Mouse (Mus musculus) stomach, postnatal 0 days (tissue): ENCODE data around the gene Ryr2. TPM values are rescaled to one million over a fixed set of nuclear protein-coding genes. Genes with fewer than 3 reads are reported as not detected.

Experiments used
- ATAC-seq: fragments of 200-750 bp; cut with Nextera tagmentation; 2 replicates; pipeline ENCODE4 v1.8.0; 2017; ENCODE audit not compliant: low FRiP score, low TSS enrichment
- DNase-seq: peaks from one replicate; pipeline ENCODE4 v3.0.0-alpha.2; 2016; ENCODE audit warnings: low spot score
- H3K27ac ChIP-seq: fragments of 300-500 bp; sonication (generic); replicated peaks from 2 replicates; pipeline ENCODE4 v1.5.1; 2014; ENCODE audit warnings: mild to moderate bottlenecking, control low read depth
- H3K27me3 ChIP-seq: fragments of 300-500 bp; sonication (generic); 2 replicates; pipeline ENCODE4 v1.6.1; 2014; ENCODE audit warnings: low read length; ENCODE audit not compliant: control insufficient read depth, insufficient read depth
- H3K36me3 ChIP-seq: fragments of 300-500 bp; sonication (generic); 2 replicates; pipeline ENCODE4 v1.6.1; 2014; ENCODE audit warnings: low read length, mixed read lengths; ENCODE audit not compliant: control insufficient read depth, insufficient read depth
- H3K4me1 ChIP-seq: fragments of 300-500 bp; sonication (generic); replicated peaks from 2 replicates; pipeline ENCODE4 v1.6.1; 2014; ENCODE audit warnings: antibody characterized with exemption; ENCODE audit not compliant: control insufficient read depth, insufficient read depth
- H3K4me2 ChIP-seq: fragments of 300-500 bp; sonication (generic); replicated peaks from 2 replicates; pipeline ENCODE4 v1.6.1; 2014; ENCODE audit warnings: low read depth, mild to moderate bottlenecking, control low read depth, moderate library complexity
- H3K4me3 ChIP-seq: fragments of 300-500 bp; sonication (generic); 2 replicates; pipeline ENCODE4 v1.5.1; 2014; ENCODE audit warnings: low read depth, low read length, control low read depth
- H3K9ac ChIP-seq: fragments of 300-500 bp; sonication (generic); 2 replicates; pipeline ENCODE4 v1.6.1; 2014; ENCODE audit warnings: mild to moderate bottlenecking, low read length, control low read depth, mixed read lengths
- H3K9me3 ChIP-seq: fragments of 300-500 bp; sonication (generic); 2 replicates; pipeline ENCODE4 v1.6.1; 2016; ENCODE audit warnings: low read length; ENCODE audit not compliant: control insufficient read depth
- CTCF ChIP-seq: IDR thresholded peaks from 2 replicates; pipeline ENCODE4 v1.5.1; 2016; ENCODE audit warnings: antibody characterized with exemption, low read depth, mild to moderate bottlenecking, moderate library complexity
- EP300 ChIP-seq: optimal IDR thresholded peaks from 2 replicates; pipeline ENCODE3; 2016; ENCODE audit warnings: antibody characterized with exemption
- WGBS: fragments of 180-500 bp; shearing (Covaris S2); extraction: QIAGEN DNeasy Blood & Tissue Kit; methylation state at CpG from one replicate; pipeline ENCODE4 v1.1.7; 2014; 5-methylcytosine and 5-hydroxymethylcytosine counted together
- polyA plus RNA-seq: library from polyadenylated mRNA; unstranded; fragments of >200 nt; fragmentation: Nextera tagmentation; extraction: Ambion mirVana; gene quantifications from 2 replicates; pipeline ENCODE4 v1.2.1, GENCODE M21; 2015

Gene Ryr2
- polyA plus RNA-seq, 1 experiment from 2014 or later, result 0.61 TPM

DNA sequence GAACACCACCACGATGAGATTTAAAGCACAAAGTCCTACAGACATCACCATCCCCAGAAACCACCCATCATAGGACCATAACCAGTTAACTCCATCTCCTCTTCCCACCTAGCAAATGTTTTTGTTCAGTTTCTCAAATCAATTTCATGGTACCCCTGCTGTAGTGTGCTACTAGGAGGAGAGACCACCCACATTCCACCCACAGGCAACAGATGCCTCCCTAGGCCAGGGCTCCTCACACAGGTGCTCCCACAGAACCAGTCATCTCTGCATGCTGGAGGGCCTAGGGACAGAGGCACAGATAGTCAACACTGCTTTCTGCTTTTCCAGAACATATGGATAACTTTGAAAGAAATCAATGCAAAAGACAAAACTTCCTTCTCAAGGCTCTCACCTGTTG lies 50.8 kb downstream of the Ryr2 start:
- 70% methylated on average over 1 of the region's 1 CpGs for WGBS
- ATAC-seq (no peak), DNase-seq (no peak)
- Histone ChIP-seq H3K4me1 (no peaks in the 10 kb centered on the region), H3K27ac (no peak overlapping the region), H3K9ac (no peak overlapping the region), H3K36me3 (no peaks in the 10 kb centered on the region), H3K9me3 (no peaks in the 10 kb centered on the region), H3K4me3 (no peak overlapping the region), H3K27me3 (no peaks in the 10 kb centered on the region), H3K4me2 (no peak overlapping the region)
- no peak for TF ChIP-seq EP300

DNA sequence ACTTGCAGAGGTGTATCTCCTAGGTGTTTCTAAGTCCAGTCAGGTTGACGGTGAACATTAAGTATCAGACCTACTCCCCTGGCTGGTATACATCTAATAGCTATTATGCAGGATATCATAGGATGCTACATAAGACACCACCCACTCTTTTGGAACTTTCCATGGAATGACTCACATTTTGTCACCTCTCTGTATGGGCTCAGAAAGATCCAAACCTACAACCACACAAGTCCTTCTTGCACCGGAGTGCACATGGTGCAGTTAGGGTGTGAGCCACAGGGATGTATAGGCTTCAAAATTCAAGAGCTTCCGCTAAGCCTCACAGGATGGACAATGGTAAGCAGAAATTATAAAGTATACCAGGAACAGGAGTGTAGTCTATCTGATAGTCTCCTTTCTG lies 52.8 kb downstream of the Ryr2 start:
- no peak for TF ChIP-seq CTCF
- Histone ChIP-seq H3K9me3 (no peaks in the 10 kb centered on the region), H3K27ac (no peak overlapping the region), H3K36me3 (no peaks in the 10 kb centered on the region), H3K27me3 (no peaks in the 10 kb centered on the region), H3K4me2 (no peak overlapping the region), H3K9ac (no peak overlapping the region), H3K4me1 (no peaks in the 10 kb centered on the region), H3K4me3 (no peak overlapping the region)
- WGBS, result 94% methylated on average over 3 of the region's 3 CpGs
- DNase-seq, result no peak
- ATAC-seq, result no peak

- H3K27me3 ChIP-seq, result no peaks in the 10 kb centered on the region
- TF ChIP-seq EP300 (no peak), CTCF (no peak)
- H3K4me2 ChIP-seq, result no peak overlapping the region
- no peak for DNase-seq
- no peak for ATAC-seq
- H3K27ac ChIP-seq, result no peak overlapping the region
- H3K36me3 ChIP-seq, result no peaks in the 10 kb centered on the region
- no peaks in the 10 kb centered on the region for H3K9me3 ChIP-seq
- H3K4me3 ChIP-seq, result no peak overlapping the region
- H3K9ac ChIP-seq, result no peak overlapping the region
- WGBS, result 61% methylated on average over 1 of the region's 1 CpGs
- no peaks in the 10 kb centered on the region for H3K4me1 ChIP-seq
Measured at GRCm38 (mm10) chr13:12050809-12051208, 55.9 kb downstream of the Ryr2 start.

GRCm38 (mm10) chr13:12047059-12047458 lies 59.7 kb downstream of the Ryr2 start:
- H3K9me3 ChIP-seq, result no peaks in the 10 kb centered on the region
- 82% methylated on average over 4 of the region's 4 CpGs for WGBS
- ATAC-seq (no peak), DNase-seq (no peak)
- no peak overlapping the region for H3K9ac ChIP-seq
- no peak overlapping the region for H3K4me3 ChIP-seq
- no peaks in the 10 kb centered on the region for H3K27me3 ChIP-seq
- H3K4me2 ChIP-seq, result no peak overlapping the region
- H3K36me3 ChIP-seq, result no peaks in the 10 kb centered on the region
- H3K4me1 ChIP-seq, result no peaks in the 10 kb centered on the region
- no peak overlapping the region for H3K27ac ChIP-seq
- TF ChIP-seq CTCF (no peak), EP300 (no peak)

GRCm38 (mm10) chr13:12044751-12045150 lies 62.0 kb downstream of the Ryr2 start:
- Histone ChIP-seq H3K9me3 (no peaks in the 10 kb centered on the region), H3K9ac (no peak overlapping the region), H3K27ac (no peak overlapping the region), H3K4me3 (no peak overlapping the region), H3K27me3 (no peaks in the 10 kb centered on the region), H3K4me2 (no peak overlapping the region), H3K4me1 (no peaks in the 10 kb centered on the region), H3K36me3 (no peaks in the 10 kb centered on the region)
- 70% methylated on average over 2 of the region's 2 CpGs for WGBS
- ATAC-seq (no peak), DNase-seq (no peak)
- TF ChIP-seq CTCF, result no peak
- no peak for TF ChIP-seq EP300

DNA sequence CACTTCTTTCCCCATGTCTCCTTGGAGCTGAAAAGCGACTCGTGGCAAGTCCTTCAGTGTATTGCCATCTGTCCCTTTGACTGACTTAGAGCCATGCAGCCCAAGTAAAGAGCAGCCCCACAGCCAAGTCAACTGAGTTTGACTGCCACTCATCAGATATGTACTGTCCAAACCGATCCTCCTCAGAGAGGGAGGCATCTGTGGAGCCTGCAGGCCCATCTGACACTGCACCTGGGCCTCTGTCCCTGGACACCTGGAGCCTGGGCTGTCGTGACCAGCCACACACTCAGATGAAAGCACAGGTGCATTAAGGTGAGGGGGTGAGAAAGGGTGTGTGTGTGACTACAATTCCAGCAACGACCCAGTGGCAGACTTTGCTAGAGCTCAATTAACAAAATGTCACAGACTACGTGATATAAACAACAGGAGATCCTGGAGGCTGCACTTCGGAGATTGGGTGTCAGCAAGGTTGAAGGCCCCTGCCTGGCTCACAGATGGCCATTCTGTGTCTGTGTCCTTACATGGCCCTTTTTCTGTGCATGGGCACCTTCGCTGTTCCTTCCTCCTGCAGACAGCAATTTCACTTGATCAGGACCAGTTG lies 63.8 kb downstream of the Ryr2 start:
- ATAC-seq, result no peak
- Histone ChIP-seq H3K4me2 (no peak overlapping the region), H3K36me3 (no peaks in the 10 kb centered on the region), H3K27me3 (no peaks in the 10 kb centered on the region), H3K27ac (no peak overlapping the region), H3K4me1 (no peaks in the 10 kb centered on the region), H3K9ac (no peak overlapping the region), H3K9me3 (no peaks in the 10 kb centered on the region), H3K4me3 (no peak overlapping the region)
- DNase-seq, result no peak
- 57% methylated on average over 8 of the region's 8 CpGs for WGBS
- TF ChIP-seq EP300 (no peak), CTCF (no peak)
